Mouse (Mus musculus) cerebellum, adult 9-11 months (tissue): ENCODE measurements around the gene Dnal4.
A peak's percentile ranks its signal among the peaks of the same experiment; 100 is the strongest.

ENCODE experiments used
- DNase-seq: peaks from one replicate; pipeline ENCODE4 v3.0.0; 2022

The Dnal4 gene

GRCm38 (mm10) chr15:79798591-79798990, 20.9 kb upstream of the Dnal4 start:
- peak; percentile 34 for DNase-seq

- DNase-seq = peak; percentile 68
Measured at GRCm38 (mm10) chr15:79797680-79798079, 20.0 kb upstream of the Dnal4 start.

GRCm38 (mm10) chr15:79797096-79797495, 19.4 kb upstream of the Dnal4 start:
- DNase-seq = peak; percentile 55

GRCm38 (mm10) chr15:79796256-79796655, 18.6 kb upstream of the Dnal4 start:
- peak; percentile 60 for DNase-seq

GRCm38 (mm10) chr15:79794173-79794572, 16.5 kb upstream of the Dnal4 start:
- peak; percentile 39 for DNase-seq

GRCm38 (mm10) chr15:79793076-79793475, 15.4 kb upstream of the Dnal4 start:
- peak; percentile 23 for DNase-seq

GRCm38 (mm10) chr15:79792455-79792854, 14.8 kb upstream of the Dnal4 start:
- peak; percentile 77 for DNase-seq

GRCm38 (mm10) chr15:79791502-79791901, 13.9 kb upstream of the Dnal4 start:
- no peak for DNase-seq

GRCm38 (mm10) chr15:79790905-79791304, 13.3 kb upstream of the Dnal4 start:
- peak; percentile 70 for DNase-seq

- DNase-seq = peak; percentile 70
Measured at GRCm38 (mm10) chr15:79790111-79790510, 12.5 kb upstream of the Dnal4 start.

- no peak for DNase-seq
Measured at GRCm38 (mm10) chr15:79787815-79788214, 10.2 kb upstream of the Dnal4 start.

- DNase-seq = no peak
Measured at GRCm38 (mm10) chr15:79785056-79785455, 7.4 kb upstream of the Dnal4 start.

GRCm38 (mm10) chr15:79775662-79776061, 2.0 kb downstream of the Dnal4 start:
- DNase-seq = peak; percentile 31

- DNase-seq = peak; percentile 98
Measured at GRCm38 (mm10) chr15:79774117-79775027, 3.3 kb downstream of the Dnal4 start.

GRCm38 (mm10) chr15:79770629-79771240, 6.9 kb downstream of the Dnal4 start:
- DNase-seq = no peak

GRCm38 (mm10) chr15:79768302-79768701, 9.3 kb downstream of the Dnal4 start:
- no peak for DNase-seq

- DNase-seq = peak; percentile 60
Measured at GRCm38 (mm10) chr15:79767327-79767961, 10.2 kb downstream of the Dnal4 start.

GRCm38 (mm10) chr15:79766586-79767071, 11.0 kb downstream of the Dnal4 start:
- DNase-seq = peak; percentile 75

- DNase-seq = peak; percentile 57
Measured at GRCm38 (mm10) chr15:79766168-79766567, 11.5 kb downstream of the Dnal4 start.

- peak; percentile 85 for DNase-seq
Measured at GRCm38 (mm10) chr15:79765361-79765760, 12.3 kb downstream of the Dnal4 start.

GRCm38 (mm10) chr15:79764539-79765267, 12.9 kb downstream of the Dnal4 start:
- DNase-seq = peak; percentile 82

GRCm38 (mm10) chr15:79763601-79764246, 13.9 kb downstream of the Dnal4 start:
- DNase-seq = peak; percentile 93
